Mouse (Mus musculus): ENCODE data around the gene Polrmt. TPM values are rescaled to one million over a fixed set of nuclear protein-coding genes. Genes with fewer than 3 reads are reported as not detected.

Polrmt gene
- total RNA-seq, 1 experiment, result 109 TPM

- H3K36me3 ChIP-seq (ENCODE audit: control insufficient read depth, insufficient read depth, low read length, poor library complexity, severe bottlenecking), result peaks cover 53% of the 10 kb centered on the region
- no peak for DNase-seq (ENCODE audit: low read depth, low spot score)
- no peak overlapping the region for H3K9ac ChIP-seq (ENCODE audit: insufficient read depth, low read depth, low read length, poor library complexity, severe bottlenecking)
- no peak overlapping the region for H3K4me3 ChIP-seq (ENCODE audit: insufficient read depth in 1 of 2, low read depth in 1 of 2, low read length in 2 of 2, poor library complexity in 1 of 2, severe bottlenecking in 1 of 2)
- in situ Hi-C loops (cut with MboI; ENCODE audit: low sequenced_read_pairs in 2 of 2, unreplicated experiment in 2 of 2), result no loop called here
- H3K4me1 ChIP-seq (ENCODE audit: control insufficient read depth in 2 of 2, insufficient read depth in 2 of 2, low read length in 2 of 2, poor library complexity in 1 of 2), result peaks cover 1 to 26% of the 10 kb centered on the region in 2 experiments
- H3K9me3 ChIP-seq (ENCODE audit: control insufficient read depth, insufficient read depth, low read depth, low read length), result no peaks in the 10 kb centered on the region
- no peak overlapping the region for H3K27ac ChIP-seq (ENCODE audit: insufficient read depth, low read depth, low read length, poor library complexity, severe bottlenecking)
- TF ChIP-seq MAFK (IDR thresholded peaks at IDR 0.05; ENCODE audit: insufficient read depth, low read depth, low read length) (no peak), HCFC1 (IDR thresholded peaks at IDR 0.05; ENCODE audit: borderline replicate concordance, insufficient read depth, low read length) (no peak)
Observed at GRCm38 (mm10) chr10:79686691-79687090, 59.7 kb downstream of the Polrmt start.

- H3K4me1 ChIP-seq (ENCODE audit: control insufficient read depth in 2 of 2, insufficient read depth in 2 of 2, low read length in 2 of 2, poor library complexity in 1 of 2), result peaks cover 1 to 27% of the 10 kb centered on the region in 2 experiments
- TF ChIP-seq ZNF384 (IDR thresholded peaks at IDR 0.05; ENCODE audit: low read depth, low read length) (no peak), CHD2 (IDR thresholded peaks at IDR 0.05; ENCODE audit: low read depth, low read length) (no peak), ZC3H11A (IDR thresholded peaks at IDR 0.05; ENCODE audit: borderline replicate concordance, low read depth, low read length) (no peak), MAFK (IDR thresholded peaks at IDR 0.05; ENCODE audit: insufficient read depth, low read depth, low read length) (no peak), HCFC1 (IDR thresholded peaks at IDR 0.05; ENCODE audit: borderline replicate concordance, insufficient read depth, low read length) (no peak)
- in situ Hi-C loops (cut with MboI; ENCODE audit: low sequenced_read_pairs in 2 of 2, unreplicated experiment in 2 of 2), result no loop called here
- H3K4me3 ChIP-seq (ENCODE audit: insufficient read depth in 1 of 2, low read depth in 1 of 2, low read length in 2 of 2, poor library complexity in 1 of 2, severe bottlenecking in 1 of 2), result no peak overlapping the region
- no peak overlapping the region for H3K27ac ChIP-seq (ENCODE audit: insufficient read depth, low read depth, low read length, poor library complexity, severe bottlenecking)
- no peaks in the 10 kb centered on the region for H3K9me3 ChIP-seq (ENCODE audit: control insufficient read depth, insufficient read depth, low read depth, low read length)
- no peak for DNase-seq (ENCODE audit: low read depth, low spot score)
- peaks cover 53% of the 10 kb centered on the region for H3K36me3 ChIP-seq (ENCODE audit: control insufficient read depth, insufficient read depth, low read length, poor library complexity, severe bottlenecking)
- H3K9ac ChIP-seq (ENCODE audit: insufficient read depth, low read depth, low read length, poor library complexity, severe bottlenecking), result no peak overlapping the region
Observed at GRCm38 (mm10) chr10:79686219-79686618, 60.2 kb downstream of the Polrmt start.

Other genes starting within 250 kb of the Polrmt start
- 27.2 and 32.2 TPM in 2 replicates for gene Plpp2, start 212.8 kb downstream of the Polrmt start, total RNA-seq (2012; rRNA removed)
- 58.5 and 89.6 TPM in 2 replicates for gene Mier2, start 191.4 kb downstream of the Polrmt start, total RNA-seq (2012; rRNA removed)
- not detected in 2 replicates for gene Theg, start 159.2 kb downstream of the Polrmt start, total RNA-seq (2012; rRNA removed)
- gene C2cd4c, start 132.6 kb downstream of the Polrmt start, total RNA-seq (2012; rRNA removed), result 0.31 and 0.58 TPM in 2 replicates
- gene Shc2, start 108.7 kb downstream of the Polrmt start, total RNA-seq (2012; rRNA removed), result 4.3 and 8.6 TPM in 2 replicates
- not detected in 2 replicates for gene Odf3l2, start 100.8 kb downstream of the Polrmt start, total RNA-seq (2012; rRNA removed)
- gene Madcam1, start 82.0 kb downstream of the Polrmt start, total RNA-seq (2012; rRNA removed), result 2.7 and 6.3 TPM in 2 replicates
- gene Tpgs1, start 77.2 kb downstream of the Polrmt start, total RNA-seq (2012; rRNA removed), result 29.9 and 46.7 TPM in 2 replicates
- 491 and 507 TPM in 2 replicates for gene Cdc34, start 64.4 kb downstream of the Polrmt start, total RNA-seq (2012; rRNA removed)
- gene Gzmm, start 57.6 kb downstream of the Polrmt start, total RNA-seq (2012; rRNA removed), result 2.5 and 4.5 TPM in 2 replicates
- 858 and 1,196 TPM in 2 replicates for gene Bsg, start 42.1 kb downstream of the Polrmt start, total RNA-seq (2012; rRNA removed)
- 5.0 and 11.8 TPM in 2 replicates for gene Hcn2, start 29.9 kb downstream of the Polrmt start, total RNA-seq (2012; rRNA removed)
- 1.5 and 1.9 TPM in 2 replicates for gene Fgf22, start 8.5 kb upstream of the Polrmt start, total RNA-seq (2012; rRNA removed)
- gene Rnf126, start 20.4 kb upstream of the Polrmt start, total RNA-seq (2012; rRNA removed), result 66.7 and 70.8 TPM in 2 replicates
- gene Fstl3, start 30.7 kb upstream of the Polrmt start, total RNA-seq (2012; rRNA removed), result 5.7 and 7.1 TPM in 2 replicates
- 0.27 and 0.37 TPM in 2 replicates for gene Prss57, start 44.4 kb upstream of the Polrmt start, total RNA-seq (2012; rRNA removed)
- gene Palm, start 47.0 kb upstream of the Polrmt start, total RNA-seq (2012; rRNA removed), result 10.7 and 12.7 TPM in 2 replicates
- 1.7 and 2.2 TPM in 2 replicates for gene Misp, start 74.4 kb upstream of the Polrmt start, total RNA-seq (2012; rRNA removed)
- gene Ptbp1, start 107.8 kb upstream of the Polrmt start, total RNA-seq (2012; rRNA removed), result 403 and 408 TPM in 2 replicates
- 1.0 and 1.3 TPM in 2 replicates for gene Prtn3, start 127.9 kb upstream of the Polrmt start, total RNA-seq (2012; rRNA removed)
- gene Plppr3, start 128.1 kb upstream of the Polrmt start, total RNA-seq (2012; rRNA removed), result 3.7 and 7.8 TPM in 2 replicates
- gene Elane, start 139.7 kb upstream of the Polrmt start, total RNA-seq (2012; rRNA removed), result not detected in 2 replicates
- gene Cfd, start 144.3 kb upstream of the Polrmt start, total RNA-seq (2012; rRNA removed), result not detected in 2 replicates
- gene Med16, start 162.3 kb upstream of the Polrmt start, total RNA-seq (2012; rRNA removed), result 21.0 and 24.9 TPM in 2 replicates
- 2.3 and 8.3 TPM in 2 replicates for gene Gm26602, start 164.3 kb upstream of the Polrmt start, total RNA-seq (2012; rRNA removed)
- 0.85 and 2.4 TPM in 2 replicates for gene Kiss1r, start 170.4 kb upstream of the Polrmt start, total RNA-seq (2012; rRNA removed)
- 24.0 and 28.2 TPM in 2 replicates for gene R3hdm4, start 174.6 kb upstream of the Polrmt start, total RNA-seq (2012; rRNA removed)
- 10.8 and 16.3 TPM in 2 replicates for gene Arid3a, start 180.5 kb upstream of the Polrmt start, total RNA-seq (2012; rRNA removed)
- 155 and 195 TPM in 2 replicates for gene Wdr18, start 213.6 kb upstream of the Polrmt start, total RNA-seq (2012; rRNA removed)
- gene Grin3b, start 224.1 kb upstream of the Polrmt start, total RNA-seq (2012; rRNA removed), result 0.36 and 0.74 TPM in 2 replicates
- gene Tmem259, start 237.7 kb upstream of the Polrmt start, total RNA-seq (2012; rRNA removed), result 127 and 220 TPM in 2 replicates
- 94.1 and 159 TPM in 2 replicates for gene Cnn2, start 242.0 kb upstream of the Polrmt start, total RNA-seq (2012; rRNA removed)
- 8.8 and 18.9 TPM in 2 replicates for gene Abca7, start 249.9 kb upstream of the Polrmt start, total RNA-seq (2012; rRNA removed)